Mouse (Mus musculus): ENCODE measurements at regions not wholly inside any gene's neighbourhood (a gene's known extent, or its start where the extent isn't known, plus 50 kb on each side); places are given as distances from the start of the nearest gene placed in this dataset.

DNA sequence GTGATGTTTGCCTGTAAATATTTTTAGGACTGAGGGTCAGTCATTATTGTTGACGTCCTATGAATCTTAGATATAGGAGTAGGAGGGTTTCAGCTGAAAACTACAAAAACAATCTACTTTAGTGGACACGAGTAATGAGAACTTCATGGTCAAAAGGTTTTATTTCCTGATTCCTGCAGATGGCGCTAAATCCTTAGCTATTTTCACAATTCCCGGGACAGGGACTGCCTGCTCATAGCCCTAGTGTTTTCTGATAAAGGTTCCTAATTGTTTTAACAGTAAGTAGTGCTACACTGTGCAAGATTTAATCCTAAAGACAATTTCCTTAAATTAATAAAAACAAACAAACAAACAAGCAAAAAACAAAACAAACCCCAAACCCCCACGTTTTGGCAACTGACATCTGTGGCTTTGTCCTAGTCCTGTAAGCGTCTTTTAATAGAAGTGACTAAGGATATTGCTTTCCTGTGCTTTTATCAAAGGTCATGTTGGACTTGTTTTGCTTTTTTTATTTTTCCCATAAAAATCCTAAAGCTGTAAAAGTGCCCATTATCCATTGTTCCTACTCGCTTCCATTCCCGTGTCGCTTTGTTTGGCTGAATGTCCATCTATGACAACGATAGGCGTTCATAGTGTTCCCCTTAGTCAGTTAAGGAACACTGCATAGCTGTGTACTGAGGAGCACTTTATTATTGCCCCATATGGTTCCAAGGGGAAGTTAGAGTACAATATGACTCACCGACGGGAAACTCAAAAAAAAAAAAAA, 53.5 kb upstream of the Akr1e1 start:
- DNase-seq (ENCODE audit: low read depth, low spot score), result no peak

Data from WW6 (cell line).